Mouse (Mus musculus) CH12.LX (cell line): ENCODE measurements around the gene Plcb1. TPM values are rescaled to one million over a fixed set of nuclear protein-coding genes. Genes with fewer than 3 reads are reported as not detected.

Source experiments
- DNase-seq: peaks from one replicate; pipeline ENCODE4 v3.0.0-alpha.2; 2013; ENCODE audit errors: extremely low read depth
- H3K27ac ChIP-seq: 2 replicates; pipeline ENCODE4 v1.5.1; 2012; ENCODE audit warnings: low read depth, mild to moderate bottlenecking, control low read depth, moderate library complexity; ENCODE audit not compliant: insufficient read depth
- H3K27me3 ChIP-seq: replicated peaks from 2 replicates; pipeline ENCODE3; 2012; ENCODE audit warnings: inconsistent platforms
- H3K36me3 ChIP-seq, 2 experiments: replicated peaks in 1 of 2; 2 replicates each; pipeline versions ENCODE3 to v1.6.1; 2012; ENCODE audit warnings: inconsistent platforms in 1 of 2, low read length in 1 of 2, mild to moderate bottlenecking in 1 of 2, mixed read lengths in 1 of 2, moderate library complexity in 1 of 2; ENCODE audit not compliant: control insufficient read depth in 1 of 2, insufficient read depth in 1 of 2
- H3K4me1 ChIP-seq, 2 experiments: 2 replicates each; pipeline ENCODE4 v1.6.1; 2012; ENCODE audit warnings: inconsistent platforms in 1 of 2, moderate library complexity in 1 of 2; ENCODE audit not compliant: insufficient read depth in 2 of 2, control insufficient read depth in 1 of 2
- H3K4me2 ChIP-seq: 2 replicates; pipeline ENCODE4 v1.6.1; 2012; ENCODE audit warnings: low read depth, mild to moderate bottlenecking, control low read depth; ENCODE audit not compliant: poor library complexity, insufficient read depth, severe bottlenecking
- H3K4me3 ChIP-seq, 3 experiments: fragments of 150-350 bp in 1 of 3; sonication (generic) in 1 of 3; replicated peaks in 1 of 3; 2 replicates each; pipeline versions ENCODE3 to v1.5.1; 2011 to 2012; ENCODE audit warnings: low read depth in 2 of 3, low read length in 2 of 3, mild to moderate bottlenecking in 2 of 3, moderate library complexity in 2 of 3, control low read depth in 1 of 3, improper control_type of control experiment in 1 of 3, inconsistent platforms in 1 of 3, mixed read lengths in 1 of 3; ENCODE audit not compliant: poor library complexity in 1 of 3
- H3K79me2 ChIP-seq: replicated peaks from 2 replicates; pipeline ENCODE4 v1.6.1; 2012; ENCODE audit warnings: mild to moderate bottlenecking, moderate library complexity; ENCODE audit not compliant: control insufficient read depth, poor library complexity, insufficient read depth, severe bottlenecking; ENCODE audit errors: extremely low read depth
- H3K9ac ChIP-seq: 2 replicates; pipeline ENCODE4 v1.6.1; 2012; ENCODE audit warnings: low read depth, mild to moderate bottlenecking, control low read depth, moderate library complexity; ENCODE audit not compliant: insufficient read depth
- H3K9me3 ChIP-seq: replicated peaks from 2 replicates; pipeline ENCODE3; 2012; ENCODE audit warnings: low read length, inconsistent platforms, mixed read lengths
- BHLHE40 ChIP-seq: IDR thresholded peaks from 2 replicates; pipeline ENCODE4 v1.6.1; 2011; ENCODE audit warnings: mild to moderate bottlenecking, low read depth, low read length, improper control_type of control experiment
- CHD2 ChIP-seq: IDR thresholded peaks from 2 replicates; pipeline ENCODE4 v1.6.1; 2011; ENCODE audit warnings: low read length, improper control_type of control experiment
- CTCF ChIP-seq, 2 experiments: IDR thresholded peaks in 1 of 2; conservative IDR thresholded peaks in 1 of 2; 2 replicates each; pipeline ENCODE4 v1.5.1; 2011 to 2012; ENCODE audit warnings: low read depth in 2 of 2, low read length in 2 of 2, improper control_type of control experiment in 1 of 2, inconsistent platforms in 1 of 2, mild to moderate bottlenecking in 1 of 2, moderate library complexity in 1 of 2
- E2F4 ChIP-seq: IDR thresholded peaks from 2 replicates; pipeline ENCODE4 v1.6.1; 2011; ENCODE audit warnings: low read depth, low read length, improper control_type of control experiment; ENCODE audit not compliant: insufficient replicate concordance
- EP300 ChIP-seq: IDR thresholded peaks from 2 replicates; pipeline ENCODE4 v1.6.1; 2011; ENCODE audit warnings: low read length, improper control_type of control experiment
- ETS1 ChIP-seq: conservative IDR thresholded peaks from 2 replicates; pipeline ENCODE4 v1.6.1; 2012; ENCODE audit warnings: low read depth, mild to moderate bottlenecking, inconsistent platforms, low read length, improper control_type of control experiment, moderate library complexity
- IRF4 ChIP-seq: IDR thresholded peaks from 2 replicates; pipeline ENCODE4 v1.6.1; 2014; ENCODE audit warnings: low read depth, mild to moderate bottlenecking, inconsistent platforms, low read length, improper control_type of control experiment
- JUND ChIP-seq: conservative IDR thresholded peaks from 2 replicates; pipeline ENCODE4 v1.6.1; 2011; ENCODE audit warnings: low read depth, low read length, improper control_type of control experiment
- KAT2A ChIP-seq: IDR thresholded peaks from 2 replicates; pipeline ENCODE4 v1.6.1; 2012; ENCODE audit warnings: low read length, improper control_type of control experiment, inconsistent platforms; ENCODE audit not compliant: insufficient replicate concordance
- MAFK ChIP-seq: IDR thresholded peaks from 2 replicates; pipeline ENCODE4 v1.6.1; 2011; ENCODE audit warnings: low read length, improper control_type of control experiment; ENCODE audit not compliant: insufficient replicate concordance
- MEF2A ChIP-seq: IDR thresholded peaks from 2 replicates; pipeline ENCODE4 v1.6.1; 2014; ENCODE audit warnings: low read depth, mild to moderate bottlenecking, inconsistent platforms, low read length, improper control_type of control experiment, borderline replicate concordance
- MXI1 ChIP-seq: IDR thresholded peaks from 2 replicates; pipeline ENCODE4 v1.6.1; 2011; ENCODE audit warnings: mild to moderate bottlenecking, low read depth, low read length, improper control_type of control experiment
- MYC ChIP-seq: IDR thresholded peaks from 2 replicates; pipeline ENCODE4 v1.6.1; 2011; ENCODE audit warnings: low read depth, mild to moderate bottlenecking, improper control_type of control experiment, low read length
- NELFE ChIP-seq: IDR thresholded peaks from 2 replicates; pipeline ENCODE4 v1.6.1; 2011; ENCODE audit warnings: low read depth, low read length, improper control_type of control experiment
- POLR2A ChIP-seq: IDR thresholded peaks from 2 replicates; pipeline ENCODE4 v1.6.1; 2011; ENCODE audit warnings: low read depth, mild to moderate bottlenecking, improper control_type of control experiment, low read length
- POLR2AphosphoS2 ChIP-seq: IDR thresholded peaks from 2 replicates; pipeline ENCODE4 v1.6.1; 2011; ENCODE audit warnings: low read depth, low read length, improper control_type of control experiment
- RCOR1 ChIP-seq: conservative IDR thresholded peaks from 2 replicates; pipeline ENCODE4 v1.6.1; 2012; ENCODE audit warnings: low read depth, mild to moderate bottlenecking, inconsistent platforms, low read length, improper control_type of control experiment
- SIN3A ChIP-seq: IDR thresholded peaks from 2 replicates; pipeline ENCODE4 v1.6.1; 2012; ENCODE audit warnings: low read length, improper control_type of control experiment, inconsistent platforms
- TBP ChIP-seq: conservative IDR thresholded peaks from 2 replicates; pipeline ENCODE4 v1.6.1; 2011; ENCODE audit warnings: low read depth, low read length, improper control_type of control experiment
- TCF12 ChIP-seq: IDR thresholded peaks from 2 replicates; pipeline ENCODE4 v1.6.1; 2014; ENCODE audit warnings: low read depth, mild to moderate bottlenecking, inconsistent platforms, low read length, improper control_type of control experiment
- USF1 ChIP-seq: IDR thresholded peaks from 2 replicates; pipeline ENCODE4 v1.6.1; 2014; ENCODE audit warnings: low read depth, mild to moderate bottlenecking, inconsistent platforms, low read length, improper control_type of control experiment
- USF2 ChIP-seq: conservative IDR thresholded peaks from 2 replicates; pipeline ENCODE4 v1.6.1; 2011; ENCODE audit warnings: low read depth, low read length, improper control_type of control experiment
- ZNF384 ChIP-seq: IDR thresholded peaks from 2 replicates; pipeline ENCODE4 v1.6.1; 2012; ENCODE audit warnings: low read depth, low read length, improper control_type of control experiment, inconsistent platforms
- dilution Hi-C: fragments of 300-500 bp; cut with MboI; formaldehyde crosslinking; loops from 2 replicates; pipeline ENCODE4 v1.14.3; 2020; ENCODE audit warnings: low sequenced_read_pairs; ENCODE audit not compliant: extremely low pct_unique_long_range_greater_than_20kb, extremely low pct_ligation_motif_present
- in situ Hi-C: fragments of 300-500 bp; cut with MboI; formaldehyde crosslinking; loops from 3 replicates; pipeline ENCODE4 v1.14.3; 2019; ENCODE audit warnings: low sequenced_read_pairs, low pct_ligation_motif_present, low pct_unique_long_range_greater_than_20kb, mixed read lengths
- polyA plus RNA-seq: library from polyadenylated mRNA; unstranded; fragments of >175 nt; gene quantifications from 2 replicates; pipeline ENCODE4 v1.2.1, GENCODE M21; 2012; ENCODE audit warnings: low read depth; ENCODE audit not compliant: insufficient read length
- total RNA-seq, 2 experiments: library from RNA; depleted of rRNA; stranded (reverse); fragments of 300-350 nt in 1 of 2; fragments of >200 nt in 1 of 2; gene quantifications; 2 replicates each; pipeline ENCODE4 v1.2.3; 2012 to 2014

Plcb1 gene
- total and polyA plus RNA-seq, 3 experiments, result not detected

DNA sequence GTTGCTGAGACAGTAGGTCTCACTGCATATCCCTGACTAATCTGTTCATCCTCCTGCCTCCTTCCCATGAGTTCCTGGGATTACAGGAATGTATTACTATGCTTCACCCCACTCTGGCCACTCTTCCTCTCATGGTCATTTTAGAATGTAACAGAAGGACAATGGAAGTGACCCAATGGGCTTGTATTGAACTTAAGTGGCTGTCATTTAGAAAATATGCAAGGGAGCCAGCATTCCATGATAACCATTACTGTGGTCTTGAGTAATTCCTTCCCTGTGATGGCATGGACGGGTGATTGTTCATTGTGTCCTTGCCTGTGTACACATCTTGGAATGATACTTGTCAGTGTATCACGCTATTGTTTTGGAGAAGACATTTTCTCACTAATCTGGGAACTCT lies 668.1 kb downstream of the Plcb1 start:
- Histone ChIP-seq H3K79me2 (no peaks in the 10 kb centered on the region), H3K4me2 (no peak overlapping the region), H3K27me3 (no peaks in the 10 kb centered on the region), H3K4me3 (no peak overlapping the region), H3K9ac (no peak overlapping the region), H3K4me1 (no peaks in the 10 kb centered on the region), H3K36me3 (no peaks in the 10 kb centered on the region), H3K9me3 (peaks cover 42% of the 10 kb centered on the region), H3K27ac (no peak overlapping the region)
- in situ Hi-C loops (no loop called here), dilution Hi-C loops (no loop called here)
- TF ChIP-seq TCF12, result no peak
- no peak for TF ChIP-seq MEF2A
- TF ChIP-seq POLR2A, result no peak
- TF ChIP-seq RCOR1, result no peak
- TF ChIP-seq SIN3A, result no peak
- TF ChIP-seq TBP, result no peak
- TF ChIP-seq ETS1, result no peak
- no peak for TF ChIP-seq CHD2
- TF ChIP-seq KAT2A, result no peak
- no peak for TF ChIP-seq USF1
- no peak for TF ChIP-seq ZNF384
- no peak for DNase-seq

DNA sequence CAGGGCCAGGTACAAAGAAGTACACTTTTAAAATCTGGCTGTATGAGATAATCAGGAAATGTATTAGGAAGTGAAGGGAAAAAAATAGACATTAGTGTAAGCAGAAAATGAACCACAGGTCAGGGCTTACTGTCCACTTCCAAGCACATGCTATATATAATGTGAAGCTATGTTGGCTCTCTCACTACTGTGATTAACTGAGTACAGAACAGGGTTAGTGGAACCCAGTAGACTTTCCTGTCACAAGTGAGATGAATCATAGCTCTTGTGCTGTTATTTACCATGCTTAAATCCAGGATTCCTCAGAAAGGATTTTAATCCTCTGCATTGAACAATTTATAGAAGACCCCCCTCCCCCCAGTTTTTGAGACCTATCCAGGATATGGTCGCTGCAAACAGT lies 668.6 kb downstream of the Plcb1 start:
- dilution Hi-C loops (no loop called here), in situ Hi-C loops (no loop called here)
- Histone ChIP-seq H3K79me2 (no peaks in the 10 kb centered on the region), H3K9me3 (peaks cover 39% of the 10 kb centered on the region), H3K27me3 (no peaks in the 10 kb centered on the region), H3K27ac (no peak overlapping the region), H3K9ac (no peak overlapping the region), H3K36me3 (no peaks in the 10 kb centered on the region), H3K4me2 (no peak overlapping the region), H3K4me1 (no peaks in the 10 kb centered on the region), H3K4me3 (no peak overlapping the region)
- TF ChIP-seq MXI1 (no peak), CTCF (conservative IDR thresholded peaks at IDR 0.05 in 1 of 2, IDR thresholded peaks at IDR 0.05 in 1 of 2; ENCODE audit: low read depth in 2 of 2, low read length in 2 of 2) (no peak), NELFE (no peak), USF1 (no peak), KAT2A (no peak), E2F4 (no peak)
- DNase-seq, result no peak

DNA sequence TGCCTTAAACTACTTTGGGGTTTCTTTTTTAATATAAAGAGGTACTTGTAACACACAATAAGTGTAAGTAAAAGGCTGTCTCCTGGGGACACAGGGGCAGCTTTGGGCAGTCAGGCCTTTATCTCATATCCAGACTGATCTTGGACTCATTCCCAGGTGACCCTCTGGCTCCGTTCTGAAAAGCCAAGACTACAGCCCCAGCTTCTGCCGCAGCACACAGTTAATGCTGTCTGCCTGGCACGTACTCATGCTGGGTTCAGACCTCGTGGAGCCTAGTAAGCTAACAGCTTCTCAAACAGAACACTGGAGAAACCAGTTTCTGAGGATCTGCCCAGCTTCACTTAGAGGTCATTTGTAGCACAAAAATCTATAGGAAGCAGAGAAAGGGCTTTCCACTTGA lies 682.0 kb downstream of the Plcb1 start:
- H3K4me2 ChIP-seq, result no peak overlapping the region
- no peak for TF ChIP-seq TCF12
- no peak for TF ChIP-seq USF1
- TF ChIP-seq JUND, result no peak
- TF ChIP-seq CTCF (conservative IDR thresholded peaks at IDR 0.05 in 1 of 2, IDR thresholded peaks at IDR 0.05 in 1 of 2; ENCODE audit: low read depth in 2 of 2, low read length in 2 of 2), result no peak
- TF ChIP-seq POLR2AphosphoS2, result no peak
- no peak for TF ChIP-seq IRF4
- no peak for TF ChIP-seq MAFK
- no peak for TF ChIP-seq SIN3A
- no peak for TF ChIP-seq MYC
- no peak for TF ChIP-seq USF2
- no peak for TF ChIP-seq KAT2A
- TF ChIP-seq EP300, result no peak
- no peak for TF ChIP-seq BHLHE40
- peaks cover 45% of the 10 kb centered on the region for H3K9me3 ChIP-seq
- H3K79me2 ChIP-seq, result no peaks in the 10 kb centered on the region
- H3K9ac ChIP-seq, result no peak overlapping the region
- no peaks in the 10 kb centered on the region for H3K27me3 ChIP-seq
- no peaks in the 10 kb centered on the region for H3K36me3 ChIP-seq
- dilution Hi-C loops (no loop called here), in situ Hi-C loops (no loop called here)
- H3K4me1 ChIP-seq, result no peaks in the 10 kb centered on the region
- no peak overlapping the region for H3K27ac ChIP-seq
- no peak for DNase-seq
- H3K4me3 ChIP-seq, result no peak overlapping the region
